Comparison of ENCODE assay signal across 20 mouse cellular contexts in the genomic region with DNA sequence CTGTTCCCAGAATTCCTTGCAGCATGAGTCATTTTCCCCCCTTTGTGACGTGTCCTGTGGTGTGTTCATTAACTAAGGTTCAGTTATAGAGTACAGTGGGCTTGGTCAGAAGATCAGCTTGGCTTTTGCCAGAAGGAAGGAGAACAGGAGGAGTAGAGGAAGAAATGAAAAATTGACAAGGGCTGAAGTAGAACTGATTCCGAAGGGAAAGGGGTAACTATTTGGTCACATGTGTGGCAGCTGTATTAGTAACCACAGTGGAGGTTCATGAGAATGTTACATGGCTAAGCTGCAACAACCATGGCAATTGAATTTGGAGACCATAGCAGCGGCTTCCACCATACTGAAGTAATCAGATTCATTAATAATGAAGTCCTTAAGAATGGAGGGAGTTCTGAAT. TPM values are rescaled to one million over a fixed set of nuclear protein-coding genes. Genes with fewer than 3 reads are reported as not detected.
DNase-seq lines count a peak whose midpoint lies in the region; TF ChIP-seq lines count a peak whose summit lies in the region.
"Had no signal": no experiment of that assay in that cellular context is flagged by ENCODE, and none has a peak within 500 bp of the region (broad histone marks: within the 10 kb centered on the region; RNA-seq: fewer than 3 reads in every experiment).

A gene (plus strand): TSS at position 301 of the 400 bp plus-strand sequence.

- peak within 1 kb of the TSS; percentile 76 for H3K4me3 ChIP-seq in testis, adult 2 months (ENCODE audit: control insufficient read depth, low read depth, low read length)

- peak within 1 kb of the TSS; percentile 49; the same call in 1 of the 2 replicates for H3K27ac ChIP-seq in testis, adult 2 months (ENCODE audit: control insufficient read depth, insufficient read depth, low read depth, low read length)

- TF ChIP-seq CTCF in testis, adult 2 months (IDR thresholded peaks at IDR 0.05; ENCODE audit: control insufficient read depth, insufficient read depth, insufficient replicate concordance, low read depth, low read length): no peak

- no peaks in the 10 kb centered on the region for H3K36me3 ChIP-seq in testis, adult 2 months (ENCODE audit: control insufficient read depth, insufficient read depth, low read length)
- H3K36me3 ChIP-seq: G1E had no signal

- no peak for DNase-seq in testis, postnatal 14 days (ENCODE audit: low spot score)
- DNase-seq: adrenal gland, adult 2 months; adrenal gland, adult 8-10 months; adrenal gland, postnatal 10 days; adrenal gland, postnatal 14 days; adrenal gland, postnatal 25 days; adrenal gland, postnatal 36 days; B cell, adult 2 months; cerebellum, adult 11 months; cerebellum, adult 11-12 months; cerebellum, adult 18-20 months; cerebellum, adult 2 months had no signal

- TF ChIP-seq POLR2A in testis, adult 2 months (IDR thresholded peaks at IDR 0.05; ENCODE audit: control insufficient read depth, low read depth, low read length): no peak

- H3K4me1 ChIP-seq in testis, adult 2 months (ENCODE audit: control insufficient read depth, insufficient read depth, low read length): no peaks in the 10 kb centered on the region

- H3K27me3 ChIP-seq in testis, adult 2 months (ENCODE audit: control insufficient read depth, insufficient read depth, low read length): no peaks in the 10 kb centered on the region
- H3K27me3 ChIP-seq: CH12.LX had no signal

RNA-seq across cellular contexts. Expression of the gene that starts here (rescaled TPM):
- 11.8 and 14.8 TPM in 2 replicates for polyA plus RNA-seq in testis, adult 2 months (2012; rRNA removed)
- polyA plus RNA-seq: activated CD4-positive, CD25-positive, alpha-beta regulatory T cell, adult 4 months; adrenal gland, adult 2 months; brain, embryonic 14.5 days; C2C12; CD4-positive, CD25-positive, alpha-beta regulatory T cell, adult 4 months; cerebellum, adult 2 months; G1E; Patski had no signal
